Mouse (Mus musculus): ENCODE measurements around the gene Arhgap18. TPM values are rescaled to one million over a fixed set of nuclear protein-coding genes. Genes with fewer than 3 reads are reported as not detected.

Gene Arhgap18
- total RNA-seq, 1 experiment: 3.1 TPM

GRCm38 (mm10) chr10:26890269-26890955 is 137.2 kb downstream of the Arhgap18 start:
- Histone ChIP-seq H3K9ac (ENCODE audit: insufficient read depth, low read depth, low read length, poor library complexity, severe bottlenecking) (no peak overlapping the region), H3K4me3 (ENCODE audit: insufficient read depth in 1 of 2, low read depth in 1 of 2, low read length in 2 of 2, poor library complexity in 1 of 2, severe bottlenecking in 1 of 2) (no peak overlapping the region), H3K36me3 (ENCODE audit: control insufficient read depth, insufficient read depth, low read length, poor library complexity, severe bottlenecking) (no peaks in the 10 kb centered on the region), H3K27ac (ENCODE audit: insufficient read depth, low read depth, low read length, poor library complexity, severe bottlenecking) (no peak overlapping the region), H3K4me1 (ENCODE audit: control insufficient read depth in 2 of 2, insufficient read depth in 2 of 2, low read length in 2 of 2, poor library complexity in 1 of 2) (no peaks in the 10 kb centered on the region), H3K9me3 (ENCODE audit: control insufficient read depth, insufficient read depth, low read depth, low read length) (no peaks in the 10 kb centered on the region)
- DNase-seq (ENCODE audit: low read depth, low spot score): peak; percentile 45
- in situ Hi-C loops (cut with MboI; ENCODE audit: low sequenced_read_pairs in 2 of 2, unreplicated experiment in 2 of 2): loop anchor here (25.0 kb wide), 3 partner anchors 178 to 528 kb away; no protein-coding TSS in a partner anchor
- TF ChIP-seq ZNF384 (IDR thresholded peaks at IDR 0.05; ENCODE audit: low read depth, low read length) (no peak), MAFK (IDR thresholded peaks at IDR 0.05; ENCODE audit: insufficient read depth, low read depth, low read length) (no peak), ZC3H11A (IDR thresholded peaks at IDR 0.05; ENCODE audit: borderline replicate concordance, low read depth, low read length) (peak; percentile 94)

GRCm38 (mm10) chr10:26893091-26893490 is 139.9 kb downstream of the Arhgap18 start:
- no peaks in the 10 kb centered on the region for H3K9me3 ChIP-seq (ENCODE audit: control insufficient read depth, insufficient read depth, low read depth, low read length)
- no peak for TF ChIP-seq ZC3H11A (IDR thresholded peaks at IDR 0.05; ENCODE audit: borderline replicate concordance, low read depth, low read length)
- TF ChIP-seq MAFK (IDR thresholded peaks at IDR 0.05; ENCODE audit: insufficient read depth, low read depth, low read length): no peak
- no peak for TF ChIP-seq CHD2 (IDR thresholded peaks at IDR 0.05; ENCODE audit: low read depth, low read length)
- no peak for TF ChIP-seq HCFC1 (IDR thresholded peaks at IDR 0.05; ENCODE audit: borderline replicate concordance, insufficient read depth, low read length)
- TF ChIP-seq ZNF384 (IDR thresholded peaks at IDR 0.05; ENCODE audit: low read depth, low read length): no peak
- in situ Hi-C loops (cut with MboI; ENCODE audit: low sequenced_read_pairs in 2 of 2, unreplicated experiment in 2 of 2): loop anchor here (25.0 kb wide), 3 partner anchors 181 to 531 kb away; no protein-coding TSS in a partner anchor
- H3K36me3 ChIP-seq (ENCODE audit: control insufficient read depth, insufficient read depth, low read length, poor library complexity, severe bottlenecking): no peaks in the 10 kb centered on the region
- no peak overlapping the region for H3K9ac ChIP-seq (ENCODE audit: insufficient read depth, low read depth, low read length, poor library complexity, severe bottlenecking)
- DNase-seq (ENCODE audit: low read depth, low spot score): no peak
- no peak overlapping the region for H3K27ac ChIP-seq (ENCODE audit: insufficient read depth, low read depth, low read length, poor library complexity, severe bottlenecking)
- no peaks in the 10 kb centered on the region for H3K4me1 ChIP-seq (ENCODE audit: control insufficient read depth in 2 of 2, insufficient read depth in 2 of 2, low read length in 2 of 2, poor library complexity in 1 of 2)
- H3K4me3 ChIP-seq (ENCODE audit: insufficient read depth in 1 of 2, low read depth in 1 of 2, low read length in 2 of 2, poor library complexity in 1 of 2, severe bottlenecking in 1 of 2): no peak overlapping the region

GRCm38 (mm10) chr10:26895726-26896125 is 142.5 kb downstream of the Arhgap18 start:
- TF ChIP-seq CHD2 (IDR thresholded peaks at IDR 0.05; ENCODE audit: low read depth, low read length): no peak
- TF ChIP-seq HCFC1 (IDR thresholded peaks at IDR 0.05; ENCODE audit: borderline replicate concordance, insufficient read depth, low read length): no peak
- no peak for TF ChIP-seq MAFK (IDR thresholded peaks at IDR 0.05; ENCODE audit: insufficient read depth, low read depth, low read length)
- no peak for TF ChIP-seq ZNF384 (IDR thresholded peaks at IDR 0.05; ENCODE audit: low read depth, low read length)
- TF ChIP-seq ZC3H11A (IDR thresholded peaks at IDR 0.05; ENCODE audit: borderline replicate concordance, low read depth, low read length): no peak
- no peak overlapping the region for H3K9ac ChIP-seq (ENCODE audit: insufficient read depth, low read depth, low read length, poor library complexity, severe bottlenecking)
- H3K4me1 ChIP-seq (ENCODE audit: control insufficient read depth in 2 of 2, insufficient read depth in 2 of 2, low read length in 2 of 2, poor library complexity in 1 of 2): no peaks in the 10 kb centered on the region
- in situ Hi-C loops (cut with MboI; ENCODE audit: low sequenced_read_pairs in 2 of 2, unreplicated experiment in 2 of 2): loop anchor here (25.0 kb wide), 3 partner anchors 183 to 533 kb away; no protein-coding TSS in a partner anchor
- H3K9me3 ChIP-seq (ENCODE audit: control insufficient read depth, insufficient read depth, low read depth, low read length): no peaks in the 10 kb centered on the region
- H3K36me3 ChIP-seq (ENCODE audit: control insufficient read depth, insufficient read depth, low read length, poor library complexity, severe bottlenecking): no peaks in the 10 kb centered on the region
- H3K4me3 ChIP-seq (ENCODE audit: insufficient read depth in 1 of 2, low read depth in 1 of 2, low read length in 2 of 2, poor library complexity in 1 of 2, severe bottlenecking in 1 of 2): no peak overlapping the region
- no peak for DNase-seq (ENCODE audit: low read depth, low spot score)
- no peak overlapping the region for H3K27ac ChIP-seq (ENCODE audit: insufficient read depth, low read depth, low read length, poor library complexity, severe bottlenecking)

GRCm38 (mm10) chr10:26900426-26900825 is 147.2 kb downstream of the Arhgap18 start:
- Histone ChIP-seq H3K36me3 (ENCODE audit: control insufficient read depth, insufficient read depth, low read length, poor library complexity, severe bottlenecking) (no peaks in the 10 kb centered on the region), H3K4me1 (ENCODE audit: control insufficient read depth in 2 of 2, insufficient read depth in 2 of 2, low read length in 2 of 2, poor library complexity in 1 of 2) (no peaks in the 10 kb centered on the region), H3K27ac (ENCODE audit: insufficient read depth, low read depth, low read length, poor library complexity, severe bottlenecking) (no peak overlapping the region), H3K9me3 (ENCODE audit: control insufficient read depth, insufficient read depth, low read depth, low read length) (no peaks in the 10 kb centered on the region), H3K9ac (ENCODE audit: insufficient read depth, low read depth, low read length, poor library complexity, severe bottlenecking) (no peak overlapping the region), H3K4me3 (ENCODE audit: insufficient read depth in 1 of 2, low read depth in 1 of 2, low read length in 2 of 2, poor library complexity in 1 of 2, severe bottlenecking in 1 of 2) (no peak overlapping the region)
- TF ChIP-seq MAFK (IDR thresholded peaks at IDR 0.05; ENCODE audit: insufficient read depth, low read depth, low read length): no peak
- TF ChIP-seq ZNF384 (IDR thresholded peaks at IDR 0.05; ENCODE audit: low read depth, low read length): no peak
- TF ChIP-seq CHD2 (IDR thresholded peaks at IDR 0.05; ENCODE audit: low read depth, low read length): no peak
- no peak for TF ChIP-seq HCFC1 (IDR thresholded peaks at IDR 0.05; ENCODE audit: borderline replicate concordance, insufficient read depth, low read length)
- TF ChIP-seq ZC3H11A (IDR thresholded peaks at IDR 0.05; ENCODE audit: borderline replicate concordance, low read depth, low read length): no peak
- in situ Hi-C loops (cut with MboI; ENCODE audit: low sequenced_read_pairs in 2 of 2, unreplicated experiment in 2 of 2): no loop called here
- no peak for DNase-seq (ENCODE audit: low read depth, low spot score)

Measured in ES-E14 (cell line).